Mouse (Mus musculus) kidney, embryonic 14.5 days (tissue): ENCODE measurements at regions not wholly inside any gene's neighbourhood (a gene's known extent, or its start where the extent isn't known, plus 50 kb on each side); places are given as distances from the start of the nearest gene placed in this dataset.

Experiments
- ATAC-seq: fragments of 200-750 bp; cut with Nextera tagmentation; 2 replicates; pipeline ENCODE4 v1.8.0; 2017; ENCODE audit warnings: moderate number of reproducible peaks, mild to moderate bottlenecking, moderate TSS enrichment, moderate library complexity; ENCODE audit not compliant: low FRiP score, low TSS enrichment
- H3K27ac ChIP-seq: fragments of 300-500 bp; sonication (generic); 2 replicates; pipeline ENCODE4 v1.5.1; 2014; ENCODE audit warnings: low read depth, mild to moderate bottlenecking, low read length, moderate library complexity, mixed read lengths
- H3K27me3 ChIP-seq: fragments of 300-500 bp; sonication (generic); 2 replicates; pipeline ENCODE4 v1.6.1; 2014; ENCODE audit warnings: mild to moderate bottlenecking, low read length; ENCODE audit not compliant: control insufficient read depth, insufficient read depth
- H3K36me3 ChIP-seq: fragments of 300-500 bp; sonication (generic); 2 replicates; pipeline ENCODE4 v1.6.1; 2014; ENCODE audit warnings: low read length, mixed read lengths; ENCODE audit not compliant: control insufficient read depth, insufficient read depth
- H3K4me1 ChIP-seq: fragments of 300-500 bp; sonication (generic); 2 replicates; pipeline ENCODE4 v1.6.1; 2014; ENCODE audit warnings: low read length, mixed read lengths; ENCODE audit not compliant: control insufficient read depth, insufficient read depth
- H3K4me2 ChIP-seq: fragments of 300-500 bp; sonication (generic); replicated peaks from 2 replicates; pipeline ENCODE4 v1.6.1; 2014; ENCODE audit warnings: low read depth, mild to moderate bottlenecking, low read length
- H3K4me3 ChIP-seq: fragments of 300-500 bp; sonication (generic); 2 replicates; pipeline ENCODE4 v1.5.1; 2014; ENCODE audit warnings: mild to moderate bottlenecking, low read length
- H3K9ac ChIP-seq: fragments of 300-500 bp; sonication (generic); 2 replicates; pipeline ENCODE4 v1.6.1; 2014; ENCODE audit warnings: low read depth, mild to moderate bottlenecking, low read length, moderate library complexity
- H3K9me3 ChIP-seq: fragments of 300-500 bp; sonication (generic); 2 replicates; pipeline ENCODE4 v1.6.1; 2016; ENCODE audit warnings: low read length; ENCODE audit not compliant: control insufficient read depth
- WGBS: fragments of 180-500 bp; shearing (Covaris S2); extraction: QIAGEN DNeasy Blood & Tissue Kit; methylation state at CpG from one replicate; pipeline ENCODE4 v1.1.7; 2014; 5-methylcytosine and 5-hydroxymethylcytosine counted together

DNA sequence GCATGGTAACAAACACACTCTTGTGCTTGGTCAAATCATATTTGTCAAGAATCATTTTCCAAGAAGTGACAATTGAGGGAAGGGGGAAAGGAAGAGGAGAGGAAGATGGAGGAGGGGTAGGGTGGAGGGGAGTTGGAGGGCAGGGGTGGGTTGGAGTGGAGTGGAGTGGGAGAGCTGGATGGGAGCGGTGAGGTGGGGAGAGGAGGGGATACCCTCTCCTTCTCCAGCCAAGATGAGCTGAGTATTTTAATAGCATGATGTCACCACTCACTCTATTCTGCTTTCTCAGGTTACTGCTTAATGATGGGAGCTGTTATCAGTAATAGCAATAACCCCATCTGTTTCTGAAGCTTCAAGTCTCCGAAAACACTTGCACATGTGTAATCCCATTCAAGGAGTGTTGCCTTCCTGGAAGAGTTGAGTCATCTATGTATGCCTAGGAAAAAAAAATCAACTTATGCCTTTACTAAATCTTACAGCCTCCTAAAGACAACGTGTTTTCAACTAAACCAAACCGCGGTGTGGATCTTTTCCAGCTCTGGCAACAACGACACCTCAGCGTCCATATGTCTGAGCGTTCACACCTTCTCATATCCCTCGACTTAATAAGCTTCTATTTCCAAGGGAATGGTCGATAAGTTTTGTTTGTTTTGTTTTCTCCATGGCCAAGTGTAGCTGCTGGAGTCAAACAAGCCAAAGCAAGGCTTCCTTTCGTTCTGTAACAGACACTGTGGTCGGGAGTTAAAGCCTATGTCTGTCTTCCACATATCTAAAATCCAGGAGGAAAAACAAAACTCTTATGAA is 187.0 kb upstream of the Mgmt start:
- no peaks in the 10 kb centered on the region for H3K27me3 ChIP-seq
- H3K4me2 ChIP-seq, result no peak overlapping the region
- H3K4me1 ChIP-seq, result no peaks in the 10 kb centered on the region
- no peaks in the 10 kb centered on the region for H3K9me3 ChIP-seq
- no peaks in the 10 kb centered on the region for H3K36me3 ChIP-seq
- no peak for ATAC-seq
- H3K4me3 ChIP-seq, result no peak overlapping the region
- no peak overlapping the region for H3K27ac ChIP-seq
- 52% methylated on average over 12 of the region's 12 CpGs for WGBS
- no peak overlapping the region for H3K9ac ChIP-seq

DNA sequence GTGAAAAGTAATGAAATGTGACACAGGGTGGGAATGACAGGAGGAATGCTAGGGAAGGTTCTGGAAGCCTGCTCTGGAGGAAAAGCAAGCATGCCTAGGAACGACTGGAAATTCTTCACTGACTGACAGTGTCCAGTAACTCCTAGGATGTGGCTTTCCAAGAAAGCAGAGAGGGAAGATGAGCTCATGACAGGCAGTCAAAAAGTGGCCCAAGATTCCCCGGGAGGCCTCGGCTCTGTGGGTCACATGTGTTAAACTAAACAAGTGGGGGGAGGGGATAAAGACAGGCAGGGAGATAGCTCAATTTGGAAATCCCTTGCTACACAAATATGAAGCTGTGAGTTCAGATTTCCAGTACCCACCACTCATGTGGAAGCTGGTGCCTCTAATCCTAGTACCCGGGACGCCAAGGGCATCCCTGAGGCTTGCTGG is 186.4 kb upstream of the Mgmt start:
- Histone ChIP-seq H3K27ac (no peak overlapping the region), H3K4me2 (no peak overlapping the region), H3K9me3 (no peaks in the 10 kb centered on the region), H3K36me3 (no peaks in the 10 kb centered on the region), H3K4me3 (no peak overlapping the region), H3K9ac (no peak overlapping the region), H3K4me1 (0 out of 2 replicates have a peak, but pooled peaks cover 4% of the 10 kb centered on the region), H3K27me3 (no peaks in the 10 kb centered on the region)
- ATAC-seq, result no peak
- 44% methylated on average over 5 of the region's 5 CpGs for WGBS

DNA sequence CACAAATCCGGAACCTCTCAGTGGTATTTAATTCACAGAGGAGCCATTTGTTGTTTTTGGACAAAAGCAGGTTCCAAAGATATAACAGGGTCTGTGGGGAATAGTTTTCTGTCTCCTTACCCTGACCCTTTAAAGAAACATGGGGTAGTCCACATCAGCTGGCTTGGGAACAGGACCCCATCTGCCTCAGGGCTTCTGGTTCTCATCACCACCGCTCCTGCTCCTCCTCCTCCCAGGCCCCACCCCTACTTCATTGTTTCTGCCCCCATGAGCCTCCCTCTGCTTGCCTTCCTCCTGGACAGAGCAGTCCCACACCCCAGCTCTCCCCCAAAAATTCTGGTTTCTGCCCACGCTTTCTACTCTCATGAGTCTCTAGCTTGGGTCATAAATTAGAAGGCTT is 183.8 kb upstream of the Mgmt start:
- no peaks in the 10 kb centered on the region for H3K27me3 ChIP-seq
- H3K9ac ChIP-seq, result no peak overlapping the region
- no peak overlapping the region for H3K4me3 ChIP-seq
- peak; percentile 47; the same call in 1 of the 2 replicates for ATAC-seq
- 42% methylated on average over 3 of the region's 3 CpGs for WGBS
- H3K4me2 ChIP-seq, result no peak overlapping the region
- no peaks in the 10 kb centered on the region for H3K9me3 ChIP-seq
- H3K36me3 ChIP-seq, result no peaks in the 10 kb centered on the region
- 0 out of 2 replicates have a peak, but pooled peaks cover 4% of the 10 kb centered on the region for H3K4me1 ChIP-seq
- H3K27ac ChIP-seq, result no peak overlapping the region

DNA sequence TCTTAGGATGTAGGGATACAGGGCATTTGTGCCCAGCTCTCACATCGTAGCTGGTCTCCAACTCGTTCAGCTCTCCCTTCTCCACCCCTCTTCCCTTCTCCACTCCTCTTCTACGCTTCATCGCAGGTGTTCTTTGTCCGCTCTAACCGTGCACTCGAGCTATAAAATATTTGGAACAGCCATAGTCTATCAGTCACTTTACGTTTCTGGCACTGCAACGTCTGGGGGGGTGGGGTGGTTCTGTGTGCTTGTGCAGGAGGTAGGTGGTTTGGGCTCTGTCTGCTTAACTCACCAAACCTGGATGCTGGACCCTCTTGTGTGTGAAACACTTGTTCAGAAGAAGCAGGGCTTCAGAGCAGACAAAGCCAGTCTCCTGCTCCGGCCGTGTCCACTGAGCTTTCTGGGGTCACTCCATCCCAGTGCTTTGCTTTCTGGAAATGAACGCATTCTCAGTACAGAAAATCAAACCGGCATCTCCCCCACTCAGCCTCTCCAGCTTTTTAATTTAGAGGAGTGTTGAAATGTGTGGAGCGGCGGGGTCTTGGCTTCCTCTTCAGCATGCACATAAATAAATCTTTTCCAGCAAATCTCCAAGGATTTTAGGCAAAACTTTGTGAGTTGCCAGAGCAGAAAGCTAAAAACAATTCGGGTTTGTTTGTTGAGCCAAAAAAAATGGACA is 181.3 kb upstream of the Mgmt start:
- WGBS, result 33% methylated on average over 16 of the region's 16 CpGs
- no peaks in the 10 kb centered on the region for H3K27me3 ChIP-seq
- no peak overlapping the region for H3K4me2 ChIP-seq
- no peaks in the 10 kb centered on the region for H3K36me3 ChIP-seq
- no peak overlapping the region for H3K27ac ChIP-seq
- ATAC-seq, result peak; percentile 68
- no peak overlapping the region for H3K9ac ChIP-seq
- no peaks in the 10 kb centered on the region for H3K9me3 ChIP-seq
- H3K4me3 ChIP-seq, result no peak overlapping the region
- H3K4me1 ChIP-seq, result 0 out of 2 replicates have a peak, but pooled peaks cover 4% of the 10 kb centered on the region

DNA sequence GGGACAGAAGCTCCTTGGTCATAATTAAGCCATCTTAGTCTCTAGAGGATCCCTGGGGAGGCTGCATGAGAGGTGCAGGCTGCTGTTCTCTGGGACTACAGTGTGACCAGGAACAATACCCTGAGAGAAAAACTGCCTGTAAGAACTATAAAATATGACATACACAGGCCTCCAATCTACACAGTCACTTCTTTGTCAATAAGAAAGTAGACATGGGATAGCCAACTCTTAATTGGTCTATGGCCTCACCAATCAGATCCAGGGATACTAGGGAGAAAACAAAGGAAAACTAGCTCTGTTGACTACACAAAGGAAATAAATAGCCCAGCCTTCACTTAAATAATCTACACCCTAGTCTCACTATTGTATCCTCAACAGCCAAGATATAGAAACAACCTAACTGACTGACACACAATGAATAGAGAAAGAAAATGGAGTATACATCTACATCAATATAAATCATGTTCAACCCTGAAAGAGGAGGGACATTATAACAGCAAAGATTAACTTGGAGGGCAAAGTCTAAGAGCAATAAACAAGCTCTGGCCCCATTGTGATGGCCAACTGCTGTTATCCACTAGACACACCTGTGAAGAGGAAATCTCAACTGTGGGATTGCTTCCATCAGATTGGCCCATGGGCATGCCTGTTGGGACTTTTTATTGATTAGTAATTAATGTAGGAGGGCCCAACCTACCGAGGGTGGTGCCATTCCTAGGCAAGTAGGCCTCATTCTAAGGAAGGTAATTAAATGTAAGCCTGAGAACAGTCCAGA is 166.6 kb upstream of the Mgmt start:
- no peaks in the 10 kb centered on the region for H3K27me3 ChIP-seq
- H3K4me1 ChIP-seq, result no peaks in the 10 kb centered on the region
- H3K27ac ChIP-seq, result no peak overlapping the region
- WGBS, result 79% methylated on average over 1 of the region's 1 CpGs
- no peak overlapping the region for H3K4me3 ChIP-seq
- no peak for ATAC-seq
- H3K9me3 ChIP-seq, result no peaks in the 10 kb centered on the region
- H3K36me3 ChIP-seq, result no peaks in the 10 kb centered on the region
- no peak overlapping the region for H3K9ac ChIP-seq
- no peak overlapping the region for H3K4me2 ChIP-seq

DNA sequence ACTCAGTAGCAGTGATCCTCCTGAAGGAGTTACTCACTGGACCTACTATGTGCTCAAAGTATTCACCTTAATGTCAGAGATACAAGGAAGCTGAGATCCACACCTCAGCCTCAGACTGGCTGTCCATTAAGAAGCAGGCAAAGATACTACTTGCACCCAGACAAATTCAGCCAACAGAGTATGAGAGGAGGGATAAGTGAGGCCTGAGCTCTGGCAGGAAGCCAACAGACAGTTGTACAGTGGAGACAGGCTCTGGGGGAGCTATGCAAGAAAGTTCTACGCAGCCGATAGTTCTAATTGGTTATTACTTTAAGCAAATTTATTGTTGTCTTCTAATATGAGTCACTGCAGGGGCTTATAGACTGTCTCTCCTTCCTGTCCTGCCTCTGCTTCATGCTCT is 152.2 kb upstream of the Mgmt start:
- no peak overlapping the region for H3K4me3 ChIP-seq
- WGBS, result 78% methylated on average over 2 of the region's 2 CpGs
- no peak overlapping the region for H3K4me2 ChIP-seq
- no peak overlapping the region for H3K9ac ChIP-seq
- no peaks in the 10 kb centered on the region for H3K27me3 ChIP-seq
- no peak for ATAC-seq
- H3K27ac ChIP-seq, result no peak overlapping the region
- H3K9me3 ChIP-seq, result no peaks in the 10 kb centered on the region
- H3K4me1 ChIP-seq, result no peaks in the 10 kb centered on the region
- H3K36me3 ChIP-seq, result no peaks in the 10 kb centered on the region

DNA sequence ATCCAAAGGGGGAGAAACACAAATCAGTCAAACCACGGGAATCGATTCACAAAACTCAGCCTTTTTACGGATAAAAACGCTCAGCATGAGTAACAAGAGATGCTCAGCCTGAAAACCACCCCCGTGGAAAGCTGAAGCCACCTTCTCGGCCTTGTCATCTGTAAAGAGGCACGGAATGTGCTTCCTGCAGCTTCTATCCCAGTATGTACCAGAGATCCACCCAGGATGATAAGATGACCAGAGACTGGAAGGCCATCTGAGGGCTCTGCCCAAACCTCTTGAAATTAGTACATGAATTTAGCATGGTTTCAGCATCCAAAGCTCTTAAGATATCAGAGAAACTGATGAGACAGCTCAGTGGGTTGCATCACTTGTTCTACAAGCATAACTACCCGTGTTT is 149.0 kb upstream of the Mgmt start:
- Histone ChIP-seq H3K9me3 (no peaks in the 10 kb centered on the region), H3K4me2 (no peak overlapping the region), H3K36me3 (no peaks in the 10 kb centered on the region), H3K9ac (no peak overlapping the region), H3K4me3 (no peak overlapping the region), H3K27ac (no peak overlapping the region), H3K4me1 (no peaks in the 10 kb centered on the region), H3K27me3 (no peaks in the 10 kb centered on the region)
- no peak for ATAC-seq
- 76% methylated on average over 8 of the region's 8 CpGs for WGBS

DNA sequence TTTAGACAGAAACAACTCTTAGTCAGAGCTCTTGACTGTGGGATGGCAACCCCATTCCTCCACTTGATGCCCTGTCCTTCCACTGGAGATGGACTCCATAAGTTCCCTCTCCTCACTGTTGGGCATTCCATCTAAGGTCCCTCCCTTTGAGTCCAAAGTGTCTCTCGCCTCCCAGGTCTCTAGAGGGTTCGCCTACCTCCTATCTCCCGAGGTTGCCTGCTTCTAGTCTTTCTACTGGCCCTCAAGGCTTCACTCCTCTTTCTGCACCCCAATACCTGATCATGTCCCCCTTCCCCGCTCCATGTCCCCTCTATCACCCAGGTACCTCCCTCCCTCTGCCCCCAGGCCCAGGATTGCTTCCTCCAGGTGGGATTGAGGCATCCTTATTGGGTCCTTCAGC is 142.9 kb upstream of the Mgmt start:
- WGBS, result 93% methylated on average over 4 of the region's 4 CpGs
- H3K4me2 ChIP-seq, result no peak overlapping the region
- no peak overlapping the region for H3K27ac ChIP-seq
- H3K4me1 ChIP-seq, result no peaks in the 10 kb centered on the region
- H3K36me3 ChIP-seq, result no peaks in the 10 kb centered on the region
- H3K27me3 ChIP-seq, result no peaks in the 10 kb centered on the region
- H3K4me3 ChIP-seq, result no peak overlapping the region
- no peak overlapping the region for H3K9ac ChIP-seq
- no peaks in the 10 kb centered on the region for H3K9me3 ChIP-seq
- ATAC-seq, result no peak

DNA sequence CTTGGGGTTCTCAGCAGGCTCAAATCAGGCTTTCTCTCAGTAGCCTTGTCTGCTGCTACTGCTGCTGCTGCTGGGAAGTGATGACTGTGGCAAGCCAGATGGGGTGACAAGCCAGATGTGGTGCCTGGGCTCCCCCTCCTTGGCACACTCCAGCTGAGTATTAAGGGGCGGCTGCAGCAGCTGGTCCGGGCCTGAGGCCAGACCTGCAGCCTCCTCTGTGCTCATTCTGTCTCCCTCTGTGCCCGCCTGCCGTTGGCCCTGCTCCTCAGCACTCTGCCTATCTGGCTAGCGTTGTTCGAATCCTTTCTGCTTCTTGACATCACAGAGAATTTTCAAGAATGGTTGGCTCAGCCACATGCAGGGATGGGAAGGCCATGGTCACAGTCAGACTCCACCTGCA is 139.6 kb upstream of the Mgmt start:
- Histone ChIP-seq H3K9ac (no peak overlapping the region), H3K4me3 (no peak overlapping the region), H3K36me3 (no peaks in the 10 kb centered on the region), H3K27ac (no peak overlapping the region), H3K9me3 (no peaks in the 10 kb centered on the region), H3K27me3 (no peaks in the 10 kb centered on the region; the same call in 1 of the 2 replicates), H3K4me2 (no peak overlapping the region), H3K4me1 (no peaks in the 10 kb centered on the region)
- no peak for ATAC-seq
- 87% methylated on average over 6 of the region's 6 CpGs for WGBS
